Mouse (Mus musculus) gonadal fat pad, adult 2 months (tissue): Measurements from ENCODE around the gene Ermard. TPM values are rescaled to one million over a fixed set of nuclear protein-coding genes. Genes with fewer than 3 reads are reported as not detected.

Experiments used
- DNase-seq: peaks from one replicate; pipeline ENCODE4 v3.0.0-alpha.2; 2012; ENCODE audit warnings: low read depth
- polyA plus RNA-seq: library from polyadenylated mRNA; depleted of rRNA; stranded (reverse); fragments of >200 nt; gene quantifications from 2 replicates; pipeline ENCODE4 v1.2.3, GENCODE M21; 2012

Ermard gene
- polyA plus RNA-seq, 1 experiment: 69.0 TPM

DNA sequence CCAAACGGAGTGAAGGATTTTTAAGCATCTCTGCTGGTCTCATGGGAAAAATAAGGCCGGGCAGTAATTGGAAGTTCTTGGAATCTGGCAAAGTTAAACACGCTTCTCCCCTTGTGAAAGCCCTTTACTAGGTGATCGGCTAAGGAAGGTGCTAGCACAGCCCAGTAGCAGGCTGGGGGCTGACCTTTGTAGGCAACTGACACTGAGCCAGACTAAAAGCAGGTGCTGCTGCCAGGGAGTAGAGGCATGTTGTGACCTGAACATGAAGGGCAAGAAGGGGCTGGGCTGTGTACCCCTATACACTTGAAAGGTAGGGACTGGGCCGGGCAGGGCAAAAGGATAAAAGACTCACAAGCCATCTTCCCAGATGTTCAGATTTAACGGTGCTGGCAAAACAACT is 19.3 kb downstream of the Ermard start:
- no peak for DNase-seq

DNA sequence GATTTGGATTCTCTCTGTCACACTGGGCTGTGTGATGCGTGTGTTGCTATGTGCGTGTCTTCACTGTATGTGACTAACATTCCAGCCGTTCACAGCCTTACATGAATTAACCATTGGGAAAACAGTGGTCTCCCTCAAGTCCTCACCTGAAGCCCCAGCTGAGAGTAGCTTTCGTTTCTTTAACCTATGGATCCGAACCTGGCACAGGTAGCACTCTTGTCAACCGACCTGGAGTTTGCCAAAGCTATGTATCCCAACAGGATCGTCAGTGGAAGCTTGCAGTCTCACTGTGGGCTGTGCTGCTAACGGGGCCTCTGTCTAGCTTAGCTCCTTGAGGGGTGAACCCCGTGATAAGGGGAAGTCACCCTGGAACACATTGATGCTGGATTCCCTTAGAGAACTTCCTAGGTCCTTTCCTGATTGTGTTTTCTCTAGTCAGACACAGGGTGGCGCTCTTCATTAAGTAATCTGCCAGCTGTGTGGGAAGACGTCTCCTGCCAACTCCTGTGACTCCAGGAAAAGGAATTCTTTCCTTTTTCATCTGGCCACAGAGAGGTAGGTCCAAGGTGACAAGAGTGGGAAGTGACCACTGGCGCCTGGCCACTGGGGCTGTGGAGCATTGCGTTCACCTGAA is 24.5 kb downstream of the Ermard start:
- no peak for DNase-seq

GRCm38 (mm10) chr17:15066066-15066465 is 25.1 kb downstream of the Ermard start:
- DNase-seq: no peak

GRCm38 (mm10) chr17:15066911-15067310 is 25.9 kb downstream of the Ermard start:
- no peak for DNase-seq

GRCm38 (mm10) chr17:15068040-15068792 is 27.2 kb downstream of the Ermard start:
- DNase-seq: no peak

DNA sequence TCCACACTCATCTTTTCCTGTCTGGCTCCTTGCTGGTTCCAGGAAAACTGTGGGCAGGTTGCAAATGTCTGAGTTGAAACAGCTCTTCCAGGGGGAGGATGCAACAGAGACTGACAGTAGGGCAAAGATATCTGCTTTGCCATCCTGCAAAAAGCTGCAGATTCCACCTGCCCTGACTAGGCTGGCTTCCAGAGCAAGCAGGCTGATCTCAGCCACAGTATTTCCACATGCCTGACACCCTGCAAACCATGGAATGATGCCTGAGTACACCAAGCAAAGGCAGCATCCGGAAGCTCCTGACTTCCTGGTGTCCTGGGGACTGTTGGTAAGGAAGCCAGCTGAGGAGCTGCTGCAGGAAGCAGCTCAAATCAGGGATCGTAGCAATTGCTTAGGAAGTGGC is 28.1 kb downstream of the Ermard start:
- DNase-seq: no peak

DNA sequence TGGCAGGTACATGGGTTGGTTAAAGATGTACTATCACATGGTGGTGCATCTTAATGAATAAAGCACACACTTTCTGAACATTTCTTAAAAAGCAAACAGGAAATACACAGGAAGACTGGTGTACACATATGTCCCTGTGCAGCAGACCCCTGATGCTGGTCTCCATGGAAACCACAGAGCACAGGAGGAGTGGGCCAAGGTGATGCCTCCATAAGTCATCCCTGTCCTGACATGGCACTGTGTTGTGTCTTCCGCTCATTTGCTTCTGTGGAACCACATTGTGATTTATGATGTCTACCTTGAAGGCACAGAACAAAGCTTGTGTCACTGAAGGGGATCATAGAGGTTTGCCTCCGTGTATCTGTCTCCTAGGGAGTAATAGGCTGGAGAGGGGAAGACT is 31.2 kb downstream of the Ermard start:
- no peak for DNase-seq

DNA sequence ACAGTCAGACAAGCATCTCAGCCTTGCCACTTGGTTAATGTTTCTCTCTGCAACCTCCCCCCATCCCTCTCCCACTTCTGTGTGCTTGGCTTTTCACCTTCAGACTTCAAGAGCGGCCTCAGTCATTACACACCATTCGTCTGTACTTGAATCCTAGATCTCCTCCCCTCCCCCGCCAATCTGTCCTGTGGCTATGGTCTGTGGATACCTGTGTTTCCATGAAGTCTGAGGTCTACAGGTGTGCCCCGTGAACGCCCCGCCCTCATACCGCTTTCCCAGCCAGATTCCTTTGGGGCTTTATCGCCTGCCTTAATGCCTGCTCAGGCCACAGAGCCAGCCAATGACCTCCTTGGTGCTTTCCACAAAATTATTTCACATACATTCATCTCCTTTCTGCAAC is 34.0 kb downstream of the Ermard start:
- DNase-seq: no peak

DNA sequence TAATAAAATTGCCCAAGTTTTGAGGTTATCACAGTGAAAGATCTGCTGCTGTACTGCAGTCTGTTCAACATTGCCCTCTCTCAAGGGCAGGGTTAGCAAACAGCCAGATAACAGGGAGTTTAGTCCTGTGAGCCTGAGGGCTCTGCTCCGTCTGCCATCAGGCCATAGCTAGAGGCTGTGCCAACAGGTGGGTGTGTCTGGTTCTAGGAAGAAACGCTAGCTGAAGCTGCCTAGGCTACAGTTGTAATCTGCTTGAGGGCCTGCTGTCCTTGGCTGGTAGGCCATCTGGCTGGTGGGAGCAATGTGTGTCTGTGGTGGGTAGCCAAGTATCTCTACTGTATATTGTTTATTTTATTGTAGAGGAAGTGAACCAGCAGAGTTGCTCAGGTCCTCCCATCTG is 36.5 kb downstream of the Ermard start:
- no peak for DNase-seq

GRCm38 (mm10) chr17:15084226-15084848 is 43.3 kb downstream of the Ermard start:
- DNase-seq: no peak

DNA sequence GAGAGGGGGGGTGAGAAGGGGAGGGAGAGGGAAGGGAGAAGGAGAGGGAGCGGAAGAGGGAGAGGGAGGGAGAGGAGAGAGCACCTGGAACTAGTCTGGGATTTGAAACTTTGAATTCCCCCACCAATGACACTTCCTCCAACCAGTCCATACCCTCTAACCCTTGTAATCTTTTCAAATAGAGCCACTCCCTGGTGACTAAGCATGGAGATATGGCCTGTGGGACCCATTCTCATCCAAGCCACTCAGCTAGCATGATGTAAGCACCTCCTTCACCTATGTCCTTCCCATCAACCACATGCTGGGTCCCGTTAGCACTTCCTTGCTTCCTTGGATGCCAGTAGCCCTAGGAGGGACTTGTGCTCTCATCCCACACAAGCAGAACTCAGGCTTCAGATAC is 44.0 kb downstream of the Ermard start:
- no peak for DNase-seq

DNA sequence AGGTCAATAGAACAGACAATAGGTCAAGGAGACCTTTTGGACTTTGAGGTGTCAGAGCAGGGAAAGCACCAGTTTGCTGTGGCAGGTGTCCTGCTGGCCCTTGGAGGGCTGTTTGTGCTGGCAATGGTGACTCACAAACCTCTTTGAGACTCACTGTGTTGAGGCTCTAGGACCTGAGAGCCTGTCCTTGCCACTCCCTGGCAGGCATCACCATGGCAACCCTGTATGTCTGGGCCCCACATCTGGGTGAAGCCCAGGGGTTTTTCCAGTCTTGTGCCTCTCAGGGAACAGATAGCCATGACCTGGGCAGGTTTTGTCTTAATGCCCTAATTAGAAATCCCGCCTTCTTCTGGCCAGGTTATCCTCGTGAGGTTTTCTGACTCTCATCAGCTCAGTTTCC is 47.2 kb downstream of the Ermard start:
- DNase-seq: no peak

DNA sequence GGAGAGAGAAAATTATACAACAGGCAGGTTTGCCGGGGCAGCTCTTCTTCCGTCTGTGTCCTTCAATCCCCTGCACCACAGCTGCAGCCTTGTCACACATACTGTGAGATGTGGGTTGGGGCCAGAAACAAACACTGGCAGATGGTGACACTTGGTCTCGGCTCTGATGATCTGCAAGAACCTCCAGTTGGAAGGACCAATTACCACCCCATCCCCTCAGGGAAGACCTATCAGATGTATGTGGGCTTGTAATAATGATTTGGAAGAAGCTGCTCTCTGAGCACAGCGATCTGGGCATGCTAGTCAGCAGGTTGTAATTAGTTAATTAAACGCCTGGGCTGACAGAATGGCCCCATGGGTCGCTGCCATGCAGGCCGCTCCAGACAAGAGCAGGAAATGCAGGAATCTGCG is 47.6 kb downstream of the Ermard start:
- no peak for DNase-seq

GRCm38 (mm10) chr17:15091739-15092138 is 50.7 kb downstream of the Ermard start:
- no peak for DNase-seq

DNA sequence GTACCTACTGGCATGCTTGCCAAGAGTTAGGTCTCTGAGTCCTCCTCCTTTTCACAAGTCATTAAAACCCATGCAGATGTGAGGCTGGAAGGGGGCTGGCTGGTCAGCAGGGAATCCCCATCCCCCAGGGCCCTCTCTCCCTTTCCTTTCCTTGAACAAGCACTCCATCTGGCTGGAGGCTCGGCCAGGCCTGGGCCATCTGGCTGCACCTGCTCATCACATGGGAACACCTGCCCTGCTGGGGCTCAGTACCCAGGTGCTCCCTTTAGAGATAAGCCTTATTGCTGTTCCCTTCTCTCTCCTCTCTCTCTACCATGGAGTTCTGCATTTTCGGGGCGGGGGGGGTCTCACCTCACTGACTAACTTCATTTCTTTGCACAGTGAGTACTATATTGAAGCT is 52.5 kb downstream of the Ermard start:
- no peak for DNase-seq

DNA sequence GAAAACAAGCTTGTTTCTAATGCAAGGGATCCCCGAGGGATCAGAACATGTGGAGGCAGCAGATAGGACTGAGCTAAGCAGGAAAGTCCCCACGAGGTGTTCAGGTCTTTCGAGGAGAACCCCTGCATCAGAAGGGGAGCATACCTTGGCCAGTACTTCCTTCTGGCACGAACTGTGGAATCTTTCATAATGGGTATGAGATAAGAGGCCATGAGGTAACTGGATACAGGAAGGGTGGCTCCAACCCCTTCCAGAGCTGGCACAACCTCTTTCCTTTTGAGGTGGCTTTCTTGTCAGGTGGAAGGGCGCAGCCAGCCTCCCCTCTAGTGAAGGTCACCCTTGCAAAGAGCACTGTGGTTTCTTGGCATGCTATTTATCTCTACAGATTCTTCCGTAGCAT is 55.8 kb downstream of the Ermard start:
- no peak for DNase-seq

GRCm38 (mm10) chr17:15098677-15099076 is 57.7 kb downstream of the Ermard start:
- DNase-seq: no peak

- no peak for DNase-seq
Measured at GRCm38 (mm10) chr17:15101355-15101754, 60.3 kb downstream of the Ermard start.

GRCm38 (mm10) chr17:15107143-15107649 is 66.2 kb downstream of the Ermard start:
- DNase-seq: no peak

GRCm38 (mm10) chr17:15108473-15109441 is 67.7 kb downstream of the Ermard start:
- no peak for DNase-seq

DNA sequence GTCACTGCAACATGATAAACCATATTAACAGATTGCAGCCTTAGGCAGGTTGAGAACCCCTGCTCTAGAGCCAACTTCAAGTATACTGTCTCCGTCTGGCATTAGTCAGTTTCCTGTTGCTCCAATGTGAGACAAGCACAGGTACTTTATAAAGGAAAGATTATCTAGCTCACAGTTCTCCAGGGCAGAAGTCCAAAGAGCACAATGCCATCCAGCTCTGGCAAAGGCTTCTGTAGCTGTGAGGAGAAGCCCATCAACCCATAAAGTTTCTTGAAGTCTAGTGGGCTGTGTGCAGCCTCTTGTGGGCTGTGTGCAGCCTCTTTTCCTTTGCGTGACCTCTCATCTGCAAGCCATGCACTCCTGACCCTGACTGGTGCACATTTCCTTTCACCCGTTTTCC is 74.5 kb downstream of the Ermard start:
- DNase-seq: no peak

- DNase-seq: no peak
Measured at GRCm38 (mm10) chr17:15120096-15120495, 79.1 kb downstream of the Ermard start.
